Mouse (Mus musculus) layer of hippocampus, adult 2 months (tissue): ENCODE results near the gene Zfp84. TPM values are rescaled to one million over a fixed set of nuclear protein-coding genes. Genes with fewer than 3 reads are reported as not detected.
A peak's percentile ranks its signal among the peaks of the same experiment; 100 is the strongest.

ENCODE experiments used
- DNase-seq, 2 experiments: peaks; one replicate each; pipeline ENCODE4 v3.0.0; 2022; ENCODE audit warnings: low spot score in 2 of 2
- H3K27ac ChIP-seq: fragments of 200-600 bp; 2 replicates; pipeline ENCODE4 v1.8.1; 2022
- H3K4me3 ChIP-seq: fragments of 200-600 bp; 2 replicates; pipeline ENCODE4 v1.8.1; 2022; ENCODE audit warnings: mild to moderate bottlenecking
- CTCF ChIP-seq: fragments of 200-600 bp; conservative IDR thresholded peaks from 2 replicates; pipeline ENCODE4 v1.8.1; 2022; ENCODE audit warnings: antibody characterized with exemption, mild to moderate bottlenecking, moderate library complexity
- microRNA-seq, 2 experiments: library from miRNA; unstranded; fragments of <30 nt; microRNA quantifications; one replicate each; pipeline ENCODE4 v1.2.0; 2021
- total RNA-seq, 2 experiments: library from RNA; stranded (reverse); gene quantifications; 2 replicates each; pipeline ENCODE4 v1.2.3; 2021

The Zfp84 gene
- total RNA-seq, 2 experiments from 2014 or later: 17.6 to 20.1 TPM

GRCm38 (mm10) chr7:29783871-29784551 is 15.7 kb downstream of the Zfp84 start, which contains the start of gene Zfp30:
Gene Zfp30, plus strand, starts transcription at chr7:29783998.
- Histone ChIP-seq H3K4me3 (peak within 1 kb of the TSS; percentile 65), H3K27ac (peak within 1 kb of the TSS; percentile 91)
- no peak for TF ChIP-seq CTCF
- peak; percentile 83 to 89 for DNase-seq

DNA sequence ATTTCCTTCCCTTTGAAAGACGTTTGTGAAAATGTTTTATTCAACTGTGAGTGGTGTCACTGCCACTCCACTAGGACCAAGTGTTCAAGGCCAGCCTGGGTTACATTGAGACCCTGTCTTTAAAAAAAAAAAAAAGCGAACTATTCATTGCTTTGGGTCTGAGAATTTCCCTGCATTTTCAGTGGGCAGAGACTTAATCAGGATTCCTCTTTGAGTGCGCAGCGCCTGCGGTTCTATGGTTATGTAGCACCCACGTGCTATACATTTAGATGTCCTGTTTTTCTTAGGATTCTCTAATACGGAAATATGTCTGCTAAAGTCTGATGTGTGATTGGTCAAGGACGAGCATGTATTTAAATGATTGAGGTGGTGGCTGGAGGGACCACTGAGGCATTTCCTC is 16.7 kb downstream of the Zfp84 start:
- DNase-seq: no peak
- Histone ChIP-seq H3K27ac (peak overlapping the region; percentile 91; the same call in 1 of the 2 replicates), H3K4me3 (peak overlapping the region; percentile 65)
- no peak for TF ChIP-seq CTCF

- no peak for DNase-seq
Measured at GRCm38 (mm10) chr7:29785888-29786287, 17.5 kb downstream of the Zfp84 start.

GRCm38 (mm10) chr7:29792906-29793305 is 24.6 kb downstream of the Zfp84 start:
- H3K27ac ChIP-seq: no peak overlapping the region
- H3K4me3 ChIP-seq: no peak overlapping the region
- TF ChIP-seq CTCF: no peak
- no peak for DNase-seq

More at GRCm38 (mm10) chr7:29785888-29786287, 17.5 kb downstream of the Zfp84 start:
- H3K4me3 ChIP-seq: peak overlapping the region; percentile 65
- no peak for TF ChIP-seq CTCF
- H3K27ac ChIP-seq: no peak overlapping the region

GRCm38 (mm10) chr7:29807046-29807445 is 38.7 kb downstream of the Zfp84 start:
- no peak overlapping the region for H3K4me3 ChIP-seq
- no peak overlapping the region for H3K27ac ChIP-seq
- DNase-seq: no peak
- TF ChIP-seq CTCF: no peak

GRCm38 (mm10) chr7:29812244-29812643 is 43.9 kb downstream of the Zfp84 start:
- no peak for DNase-seq
- no peak overlapping the region for H3K27ac ChIP-seq
- H3K4me3 ChIP-seq: no peak overlapping the region
- TF ChIP-seq CTCF: no peak

DNA sequence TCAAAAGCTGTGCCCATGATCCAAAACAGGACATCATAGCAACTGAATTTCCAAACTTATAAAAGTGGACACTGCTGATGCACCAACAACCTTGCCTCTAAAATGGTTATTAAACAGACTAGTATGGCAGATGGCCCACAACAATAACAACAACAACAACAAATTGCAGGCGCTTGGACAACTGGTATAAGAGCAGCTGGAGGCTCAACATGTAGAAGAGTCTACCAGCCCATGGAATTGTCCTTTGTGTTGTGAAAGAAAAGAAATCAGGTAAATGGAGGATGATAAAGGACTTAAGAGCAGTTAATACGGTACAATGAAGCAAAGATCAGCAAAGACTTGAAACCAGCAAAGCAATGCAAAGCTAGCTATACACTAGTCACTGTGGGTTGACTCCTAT is 46.0 kb downstream of the Zfp84 start:
- no peak for DNase-seq
- no peak overlapping the region for H3K27ac ChIP-seq
- H3K4me3 ChIP-seq: peak overlapping the region; percentile 76; the same call in 1 of the 2 replicates
- TF ChIP-seq CTCF: no peak

GRCm38 (mm10) chr7:29815061-29815784 is 46.9 kb downstream of the Zfp84 start:
- Histone ChIP-seq H3K27ac (peak overlapping the region; percentile 89), H3K4me3 (peak overlapping the region; percentile 76)
- DNase-seq: no peak
- TF ChIP-seq CTCF: no peak

DNA sequence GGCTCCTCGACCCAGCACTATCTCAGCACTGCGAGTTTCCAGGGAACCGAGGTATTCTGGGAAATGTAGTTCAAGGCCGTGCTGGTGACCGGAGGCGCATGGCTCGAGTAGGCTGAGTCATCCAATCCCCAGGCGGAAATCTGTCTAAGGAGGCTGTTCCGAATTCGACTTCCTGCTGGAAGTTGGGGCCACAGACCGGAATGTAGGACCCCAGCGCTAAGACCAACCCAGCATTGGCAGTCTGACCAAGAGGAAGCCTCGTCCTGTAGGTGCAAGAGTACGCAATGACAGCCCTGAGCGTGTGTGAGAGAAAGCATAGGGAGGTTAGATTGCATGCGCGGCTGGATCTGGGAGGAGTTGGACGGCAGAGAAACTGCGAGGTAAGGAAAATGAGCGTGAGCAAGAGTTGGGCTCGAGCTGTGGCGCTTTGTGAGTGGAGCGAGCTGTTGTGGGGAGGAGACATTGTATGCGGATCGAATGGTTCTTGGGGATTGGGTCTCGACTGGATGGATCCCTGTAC is 47.6 kb downstream of the Zfp84 start, which contains the start of gene Zfp790:
TSS of gene Zfp790 (plus strand) at position 205 of the 520 bp plus-strand sequence.
- peak; percentile 87 to 95 for DNase-seq
- Histone ChIP-seq H3K4me3 (peak within 1 kb of the TSS; percentile 76), H3K27ac (peak within 1 kb of the TSS; percentile 89)
- no peak for TF ChIP-seq CTCF

- TF ChIP-seq CTCF: no peak
- peak; percentile 73 to 80 for DNase-seq
- peak overlapping the region; percentile 92 for H3K27ac ChIP-seq
Measured at GRCm38 (mm10) chr7:29818619-29819254, 50.4 kb downstream of the Zfp84 start.

DNA sequence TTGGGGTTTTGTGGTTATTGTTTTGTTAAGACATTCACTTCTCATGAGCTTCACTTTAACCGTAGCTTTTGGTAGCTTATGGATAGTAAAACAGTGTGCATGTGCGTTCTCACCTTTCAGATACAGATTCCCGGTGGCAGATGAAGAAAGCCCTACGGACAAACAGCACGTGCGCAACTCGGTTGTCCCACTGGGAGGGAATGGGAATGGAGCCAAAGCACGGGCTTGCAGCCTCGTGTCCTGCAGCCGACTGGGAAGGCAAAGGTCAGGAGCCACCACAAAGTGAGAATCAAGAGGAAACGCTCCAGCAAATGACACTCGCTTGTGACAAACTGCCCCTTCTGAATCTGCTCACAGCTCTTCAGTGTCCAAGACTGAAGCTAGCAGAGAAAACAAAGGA is 59.6 kb downstream of the Zfp84 start:
- H3K27ac ChIP-seq: no peak overlapping the region
- TF ChIP-seq CTCF: no peak
- no peak for DNase-seq
- no peak overlapping the region for H3K4me3 ChIP-seq

More at GRCm38 (mm10) chr7:29818619-29819254, 50.4 kb downstream of the Zfp84 start:
- peak overlapping the region; percentile 77 for H3K4me3 ChIP-seq

Small RNAs within 50 kb of the gene (microRNA-seq; reads per million reads assigned to microRNA genes)
- 2.8 to 3.5 reads per million in 2 experiments for gene Mir1964

Other genes starting within 250 kb of the Zfp84 start
- 100 to 1,000 TPM; 240 to 260 TPM for gene Sipa1l3, start 249.9 kb upstream of the Zfp84 start, total RNA-seq
- gene Catsperg2, start 41.5 kb upstream of the Zfp84 start, total RNA-seq: under 1 TPM in 1 of 2 experiments, not detected in 1; 0.20 TPM
- 10 to 100 TPM in 1 of 2 experiments, 1 to 10 TPM in 1; 9.5 to 10.1 TPM for gene Zfp30, start 15.4 kb downstream of the Zfp84 start, total RNA-seq
- 10 to 100 TPM; 19.1 to 21.5 TPM for gene Zfp790, start 47.6 kb downstream of the Zfp84 start, total RNA-seq
- gene Zfp940, start 85.1 kb downstream of the Zfp84 start, total RNA-seq: 10 to 100 TPM; 17.4 to 17.8 TPM
- 10 to 100 TPM; 13.4 to 18.7 TPM for gene Zfp420, start 91.4 kb downstream of the Zfp84 start, total RNA-seq
- gene Zfp27, start 138.0 kb downstream of the Zfp84 start, total RNA-seq: 10 to 100 TPM; 20.5 to 22.2 TPM
- 1 to 10 TPM; 8.4 to 9.1 TPM for gene Zfp383, start 139.7 kb downstream of the Zfp84 start, total RNA-seq
- 10 to 100 TPM; 17.0 to 17.5 TPM for gene Zfp74, start 185.5 kb downstream of the Zfp84 start, total RNA-seq
- 1 to 10 TPM; 3.1 to 3.6 TPM for gene Zfp568, start 215.4 kb downstream of the Zfp84 start, total RNA-seq